Mouse (Mus musculus) left cerebral cortex, postnatal 4 days (tissue): ENCODE results near the gene Rint1. TPM values are rescaled to one million over a fixed set of nuclear protein-coding genes. Genes with fewer than 3 reads are reported as not detected.
A peak's percentile ranks its signal among the peaks of the same experiment; 100 is the strongest.
"Not testable (repeated sequence)": the region's sequence is repeated elsewhere in the genome, so short reads cannot be mapped to it uniquely, and the experiment has no call there.

Experiments used
- DNase-seq: peaks from one replicate; pipeline ENCODE4 v3.0.0-alpha.2; 2022
- intact Hi-C: fragments of 180-260 bp; cut with DNase I; formaldehyde crosslinking; loops from one replicate; pipeline ENCODE4 v1.15.1; 2025
- total RNA-seq, 2 experiments: library from RNA; stranded (reverse); gene quantifications; 2 replicates each; pipeline ENCODE4 v1.2.3; 2021

Gene Rint1
- total RNA-seq, 2 experiments from 2014 or later: 23.5 to 24.0 TPM

DNA sequence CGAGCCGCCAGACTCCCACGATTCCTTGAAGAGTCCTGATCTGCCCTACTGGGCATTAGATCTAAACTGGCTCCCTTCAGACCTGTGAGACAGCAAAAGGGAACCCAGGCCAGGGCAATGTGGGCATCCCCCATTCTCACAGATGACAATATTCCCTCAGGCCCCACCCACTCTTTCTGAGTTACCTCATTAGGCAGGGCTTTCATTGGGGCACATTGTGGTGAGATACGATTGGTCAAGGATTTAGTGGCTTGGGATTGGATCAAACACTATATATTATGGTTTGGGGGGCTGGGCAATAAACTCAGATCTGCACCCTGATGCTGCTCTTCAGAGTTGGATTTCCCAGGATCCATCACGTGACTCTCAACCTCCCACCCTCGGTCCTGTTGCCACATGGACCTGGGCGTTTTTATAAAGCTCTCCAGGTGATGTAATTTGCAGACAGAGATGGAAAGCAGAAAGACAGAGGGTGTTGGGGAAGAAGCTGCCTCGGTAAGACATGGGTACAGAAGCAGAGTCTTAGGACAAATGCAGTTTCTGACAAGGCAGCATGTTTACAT is 36.7 kb downstream of the Rint1 start:
- DNase-seq: no peak
- intact Hi-C loops: no loop called here

GRCm38 (mm10) chr5:23826321-23827004 is 39.0 kb downstream of the Rint1 start:
- intact Hi-C loops: no loop called here
- DNase-seq: peak; percentile 56

DNA sequence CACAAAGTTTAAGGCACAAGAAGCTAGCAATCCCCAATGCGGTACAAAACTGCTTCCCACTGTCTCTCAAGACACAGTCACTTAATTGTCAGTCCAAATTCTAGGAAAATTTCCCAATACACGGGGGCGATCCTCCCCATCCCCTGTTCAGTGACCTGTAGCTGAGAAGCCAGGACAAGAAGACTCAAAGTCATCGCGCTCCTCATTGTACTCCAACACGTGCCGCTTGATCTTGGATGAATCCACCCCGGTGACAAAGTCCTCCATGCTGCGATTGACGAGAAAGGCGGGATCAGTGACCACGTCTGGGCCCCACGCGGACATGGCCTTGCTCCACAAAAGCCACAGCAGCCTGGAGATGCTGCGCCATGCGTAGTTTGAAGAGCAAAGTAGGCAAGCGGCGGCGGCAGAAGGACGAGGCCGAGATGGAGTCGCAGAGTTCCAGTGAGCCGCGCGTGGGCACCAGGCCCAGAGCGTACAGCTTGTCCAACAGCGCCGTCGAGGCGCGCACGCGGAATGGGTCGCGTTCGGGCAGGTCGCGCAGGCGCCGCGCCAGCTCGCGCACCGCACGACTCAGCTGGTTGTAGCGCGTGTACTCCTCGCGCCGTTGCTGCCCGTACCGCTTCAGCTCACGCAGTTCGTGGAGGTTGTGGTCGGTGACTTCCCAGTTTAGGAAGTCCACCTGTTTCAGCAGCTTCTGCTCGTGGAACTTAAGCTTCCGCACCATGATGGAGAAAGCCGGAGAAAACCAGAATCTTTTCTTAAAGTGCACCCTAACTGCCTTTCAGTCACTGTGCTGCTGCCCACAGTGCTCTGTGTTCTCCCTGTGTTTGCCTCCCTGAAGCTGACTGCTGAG is 43.6 kb downstream of the Rint1 start:
- peak; percentile 73 for DNase-seq

GRCm38 (mm10) chr5:23835691-23836090 is 48.2 kb downstream of the Rint1 start:
- intact Hi-C loops, DNase-seq: not testable (repeated sequence)

More for the DNA sequence above, 43.6 kb downstream of the Rint1 start:
- intact Hi-C loops: no loop called here

DNA sequence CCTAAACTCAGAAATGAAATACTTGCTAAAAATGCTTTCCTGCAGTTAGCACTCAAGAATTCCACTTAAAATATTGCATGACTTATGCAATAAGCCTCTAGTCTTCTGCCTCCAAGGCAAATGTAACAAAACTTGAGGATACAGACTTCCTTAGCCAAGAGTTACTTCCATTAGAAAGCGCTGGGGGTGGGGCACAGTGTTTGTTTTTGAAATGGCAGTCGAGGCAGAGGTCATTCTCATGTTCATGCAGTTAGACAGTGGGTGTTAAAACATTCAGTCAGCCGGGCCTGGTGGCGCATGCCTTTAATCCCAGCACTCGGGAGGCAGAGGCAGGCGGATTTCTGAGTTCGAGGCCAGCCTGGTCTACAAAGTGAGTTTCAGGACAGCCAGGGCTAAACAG is 50.6 kb downstream of the Rint1 start:
- DNase-seq: no peak
- intact Hi-C loops: no loop called here

DNA sequence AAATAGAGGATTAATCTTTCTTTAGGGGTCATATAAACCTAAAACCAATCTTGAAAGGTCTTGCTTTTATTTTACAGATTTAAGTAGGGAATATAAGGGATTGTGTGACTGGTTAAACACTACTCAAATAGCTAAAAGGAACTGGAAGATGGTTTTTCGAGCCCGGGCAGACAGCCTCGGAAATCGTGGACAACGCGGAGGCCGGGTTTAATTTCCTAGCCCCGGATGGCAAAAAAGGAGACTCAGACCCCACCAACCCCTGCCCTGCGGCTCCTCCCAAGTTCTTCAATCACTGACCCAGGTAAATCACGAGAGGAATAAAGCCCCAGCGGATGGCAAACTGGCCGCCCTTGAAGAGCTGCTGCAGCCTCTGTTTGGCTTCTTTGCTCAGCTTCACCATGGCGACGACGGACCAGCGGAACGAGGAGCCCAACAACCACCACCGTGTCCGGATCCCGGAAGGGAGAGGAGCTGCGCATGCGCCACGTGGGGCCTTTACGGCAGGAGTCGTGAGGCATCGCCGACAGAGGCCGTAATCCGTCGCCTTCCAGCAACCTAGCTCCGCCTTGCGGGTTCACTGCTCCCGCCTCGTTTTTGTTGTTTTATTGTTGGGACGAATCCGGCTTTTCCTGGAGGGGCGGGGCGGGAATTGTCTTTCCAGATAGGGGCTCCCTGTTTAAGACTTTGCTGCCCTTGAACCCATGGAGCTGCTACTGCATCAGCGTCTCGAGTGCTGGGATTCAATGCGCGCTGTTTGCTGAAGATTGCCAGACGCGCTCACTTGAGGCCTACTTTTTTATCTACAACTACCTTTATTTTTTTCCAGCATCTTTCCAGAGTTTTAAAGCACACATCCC is 56.4 kb downstream of the Rint1 start, which contains the start of gene Tomm7:
Gene Tomm7 (minus strand): TSS at position 488 of the 857 bp plus-strand sequence.
- DNase-seq: peak; percentile 98
- intact Hi-C loops: no loop called here

- intact Hi-C loops: no loop called here
- DNase-seq: peak; percentile 41
Measured at GRCm38 (mm10) chr5:23844531-23844841, 57.0 kb downstream of the Rint1 start.

GRCm38 (mm10) chr5:23845141-23845540 is 57.6 kb downstream of the Rint1 start:
- intact Hi-C loops: no loop called here
- no peak for DNase-seq

- intact Hi-C loops: no loop called here
- peak; percentile 93 for DNase-seq
Measured at GRCm38 (mm10) chr5:23850345-23851159, 63.0 kb downstream of the Rint1 start.

DNA sequence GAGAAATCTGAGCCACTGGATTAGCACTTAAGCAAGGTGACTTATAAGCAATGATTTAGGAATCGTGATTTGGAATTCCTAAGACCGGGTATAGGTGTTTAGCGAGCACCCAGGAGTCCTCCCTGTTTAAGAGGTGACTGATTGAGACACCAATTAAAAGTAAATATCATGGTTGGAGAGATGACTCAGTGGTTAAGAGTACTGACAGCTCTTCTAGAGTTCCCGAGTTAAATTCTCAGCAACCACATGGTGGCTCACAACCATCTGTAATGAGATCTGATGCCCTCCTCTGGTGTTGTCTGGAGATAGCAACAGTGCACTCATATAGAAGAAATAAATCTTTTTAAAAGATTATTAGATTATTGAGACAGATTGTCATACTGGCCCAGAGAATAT is 63.6 kb downstream of the Rint1 start:
- DNase-seq, intact Hi-C loops: not testable (repeated sequence)

- peak; percentile 21 for DNase-seq
- intact Hi-C loops: not testable (repeated sequence)
Measured at GRCm38 (mm10) chr5:23852916-23853315, 65.4 kb downstream of the Rint1 start.

DNA sequence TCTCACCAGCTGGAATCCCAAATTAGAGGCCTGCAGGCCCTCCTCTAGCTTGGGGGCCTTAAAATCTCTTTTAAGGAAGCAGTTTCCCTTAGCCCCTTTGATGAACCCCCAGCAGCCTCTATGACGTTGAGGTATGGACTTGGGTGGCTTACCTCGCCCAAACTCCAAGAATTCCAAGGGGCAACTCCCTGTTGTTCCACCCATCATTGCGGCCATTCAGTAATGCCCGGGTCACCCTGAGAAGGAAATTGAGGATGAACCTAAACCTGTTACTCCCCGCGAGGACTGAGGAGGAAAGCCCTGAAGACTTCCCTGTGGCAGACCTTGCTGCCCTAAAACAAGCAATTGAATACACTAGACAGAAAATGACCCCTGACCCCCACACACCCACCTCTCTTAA is 68.0 kb downstream of the Rint1 start:
- DNase-seq: no peak
- intact Hi-C loops: loop anchor here (5.0 kb wide), 1 partner anchor 222 kb away; no protein-coding TSS in a partner anchor

DNA sequence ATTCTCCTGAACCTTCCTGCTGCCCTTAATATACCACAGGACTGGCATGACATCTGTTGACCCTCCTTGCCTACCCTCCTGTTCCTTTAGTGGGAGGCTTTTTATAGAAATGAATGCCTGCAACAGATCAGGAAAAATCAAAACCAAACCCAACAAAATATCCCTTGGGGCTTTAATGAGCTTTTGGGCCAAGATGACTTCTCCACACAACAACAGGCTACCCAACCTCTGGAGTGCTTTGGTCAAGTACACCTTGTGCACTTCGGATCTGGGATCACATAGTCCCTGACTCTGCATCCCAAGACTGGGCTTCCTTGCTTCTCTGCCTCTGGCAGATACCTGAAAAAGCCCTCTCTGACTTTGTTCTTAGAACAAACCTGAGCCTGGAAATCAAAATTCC is 68.7 kb downstream of the Rint1 start:
- intact Hi-C loops: loop anchor here (5.0 kb wide), 1 partner anchor 221 kb away; no protein-coding TSS in a partner anchor
- no peak for DNase-seq

GRCm38 (mm10) chr5:23857189-23857588 is 69.7 kb downstream of the Rint1 start:
- DNase-seq: no peak
- intact Hi-C loops: loop anchor here (5.0 kb wide), 1 partner anchor 220 kb away; no protein-coding TSS in a partner anchor

DNA sequence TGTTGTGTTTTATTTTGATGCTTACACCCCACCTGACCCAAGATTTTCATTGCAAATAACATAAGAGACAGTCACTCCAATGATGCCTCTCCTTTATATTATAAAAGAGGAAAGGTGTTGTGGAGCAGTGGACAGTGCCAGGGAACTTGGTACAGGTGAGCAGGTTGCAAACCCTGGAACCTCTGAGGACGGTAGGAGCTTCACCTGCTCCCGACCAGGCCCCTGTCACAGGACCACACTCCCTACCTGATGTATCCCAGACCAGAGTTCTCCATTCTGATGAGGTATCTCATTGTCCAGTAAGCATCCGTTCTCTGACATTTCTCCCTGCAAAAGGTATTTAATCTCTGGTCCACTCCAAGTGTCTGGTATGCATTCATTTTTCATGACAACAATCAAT is 70.5 kb downstream of the Rint1 start:
- intact Hi-C loops: loop anchor here (5.0 kb wide), 1 partner anchor 219 kb away; no protein-coding TSS in a partner anchor
- DNase-seq: no peak

DNA sequence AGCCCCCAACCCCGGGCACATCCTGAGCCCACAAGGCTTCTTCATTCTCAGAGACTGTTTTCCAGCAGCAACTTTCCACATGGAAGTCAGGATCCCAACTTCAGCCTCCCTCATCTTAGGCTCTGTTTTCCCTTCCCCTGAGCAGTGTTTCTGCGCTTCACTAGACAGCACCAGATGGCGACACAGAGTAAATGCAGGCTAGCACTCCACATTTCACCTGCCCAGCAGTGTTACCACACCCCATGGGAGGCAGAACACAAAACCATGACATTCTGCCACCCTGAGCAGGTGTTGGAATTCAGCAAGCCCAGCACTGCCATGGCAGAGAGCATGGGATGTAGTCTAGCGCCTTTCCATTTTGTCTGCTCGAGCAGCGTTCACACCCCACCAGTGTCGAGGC is 71.1 kb downstream of the Rint1 start:
- intact Hi-C loops: loop anchor here (5.0 kb wide), 1 partner anchor 219 kb away; no protein-coding TSS in a partner anchor
- DNase-seq: no peak

GRCm38 (mm10) chr5:23859087-23859718 is 71.7 kb downstream of the Rint1 start:
- intact Hi-C loops: loop anchor here (5.0 kb wide), 1 partner anchor 218 kb away; no protein-coding TSS in a partner anchor
- DNase-seq: no peak

GRCm38 (mm10) chr5:23859896-23860295 is 72.4 kb downstream of the Rint1 start:
- no peak for DNase-seq
- intact Hi-C loops: loop anchor here (5.0 kb wide), 1 partner anchor 217 kb away; no protein-coding TSS in a partner anchor

DNA sequence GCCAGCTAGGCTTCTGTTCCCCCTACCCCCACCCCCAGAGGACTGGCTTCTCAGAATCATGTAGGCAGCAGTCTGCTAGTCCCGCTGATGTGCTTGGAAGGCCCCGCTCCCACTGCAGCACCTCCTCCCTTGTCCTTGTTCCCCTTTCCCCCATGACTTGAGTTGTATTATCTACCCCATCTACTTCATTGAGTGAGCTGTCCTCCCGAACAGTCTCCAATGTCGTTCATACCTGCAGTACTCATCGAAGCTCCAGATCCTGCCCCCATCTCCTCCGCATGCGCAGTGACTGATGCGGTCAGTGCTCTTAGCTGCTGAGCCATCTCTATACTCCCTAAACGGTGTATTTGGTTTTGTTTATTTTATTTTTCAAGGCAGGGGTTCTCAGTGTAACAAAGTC is 74.2 kb downstream of the Rint1 start:
- no peak for DNase-seq
- intact Hi-C loops: no loop called here
